Mouse (Mus musculus): ENCODE data around the gene Ndufaf8.
A peak's percentile ranks its signal among the peaks of the same experiment; 100 is the strongest.

Ndufaf8 gene

GRCm38 (mm10) chr11:120136195-120136594 lies 37.5 kb downstream of the Ndufaf8 start:
- DNase-seq: no peak

- peak; percentile 87 for DNase-seq
Measured at GRCm38 (mm10) chr11:120136796-120137624, 38.3 kb downstream of the Ndufaf8 start.

- no peak for DNase-seq
Measured at GRCm38 (mm10) chr11:120137625-120138004, 38.9 kb downstream of the Ndufaf8 start.

GRCm38 (mm10) chr11:120139309-120139731 lies 40.6 kb downstream of the Ndufaf8 start:
- peak; percentile 52 for DNase-seq

- no peak for DNase-seq
Measured at GRCm38 (mm10) chr11:120140255-120140654, 41.5 kb downstream of the Ndufaf8 start.

- DNase-seq: no peak
Measured at GRCm38 (mm10) chr11:120142601-120143051, 43.9 kb downstream of the Ndufaf8 start.

GRCm38 (mm10) chr11:120143708-120144497 lies 45.2 kb downstream of the Ndufaf8 start:
- DNase-seq: no peak

- DNase-seq: no peak
Measured at GRCm38 (mm10) chr11:120148201-120148855, 49.6 kb downstream of the Ndufaf8 start.

- no peak for DNase-seq
Measured at GRCm38 (mm10) chr11:120149510-120150200, 50.9 kb downstream of the Ndufaf8 start.
